19 mouse cellular contexts compared by ENCODE assay signal in the genomic region with DNA sequence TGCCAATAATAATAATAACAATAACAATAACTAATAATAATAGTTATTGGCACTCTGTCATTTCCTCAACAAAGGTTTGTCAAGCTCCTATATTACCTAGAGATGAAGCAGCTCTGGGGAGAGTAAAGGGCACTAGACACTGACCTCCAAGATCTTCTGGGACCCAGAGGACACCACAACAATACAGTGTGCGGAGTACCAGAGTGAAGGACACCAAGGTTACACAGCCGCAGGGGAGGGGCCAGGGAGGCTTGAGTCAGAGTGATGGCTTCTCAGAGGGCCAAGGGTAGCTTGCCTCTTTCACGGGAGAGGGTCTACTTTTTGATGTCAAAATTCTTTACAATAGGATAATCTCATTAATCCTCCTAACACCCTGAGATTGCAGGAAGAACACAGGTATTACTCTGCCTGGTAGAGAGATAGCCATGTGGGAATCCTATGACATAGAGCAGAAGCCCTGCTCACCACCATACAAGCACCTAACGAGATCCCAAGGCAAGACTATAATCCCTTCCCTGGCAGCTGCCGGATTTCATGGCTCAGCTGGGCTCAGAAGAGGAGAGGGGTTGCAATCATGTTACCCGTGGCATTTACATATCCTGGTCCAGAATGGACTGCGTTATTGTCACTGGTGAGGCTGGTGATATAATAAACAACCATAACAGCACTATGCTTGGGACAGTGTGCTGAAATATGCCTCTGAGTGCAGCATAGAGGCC.
A peak's percentile ranks its signal among the peaks of the same experiment; 100 is the strongest.
DNase-seq lines count a peak whose midpoint lies in the region; ATAC-seq lines count a peak whose summit lies in the region.
"Had no signal": no experiment of that assay in that cellular context is flagged by ENCODE, and none has a peak within 500 bp of the region (broad histone marks: within the 10 kb centered on the region; RNA-seq: fewer than 3 reads in every experiment).

No protein-coding gene starts in this region.

- ATAC-seq in forebrain, embryonic 12.5 days (ENCODE audit: low FRiP score), result peak; percentile 31; the same call in 1 of the 2 replicates
- peak; percentile 32; the same call in 1 of the 2 replicates for ATAC-seq in hindbrain, embryonic 14.5 days (ENCODE audit: low FRiP score)
- ATAC-seq in midbrain, embryonic 15.5 days (replicated peaks), result peak; percentile 43
- ATAC-seq: CD4-positive, CD25-positive, alpha-beta regulatory T cell, adult 4 months; inflammation-experienced regulatory T-cells, adult 6 months had no signal

- intact Hi-C loops in heart, postnatal 14 days (cut with DNase I), result loop anchor here (10.0 kb wide), 2 partner anchors 368 to 438 kb away; no protein-coding TSS in a partner anchor

- peak; percentile 25 to 28 for DNase-seq in cerebellum, postnatal 10 days
- DNase-seq in cerebellum, postnatal 36 days, result no peak
- DNase-seq in hindbrain, embryonic 14.5 days (ENCODE audit: low spot score), result no peak
- DNase-seq in spleen, postnatal 14 days (ENCODE audit: low spot score in 2 of 2), result no peak
- no peak for DNase-seq in heart, postnatal 14 days
- no peak for DNase-seq in cerebellum, adult 11 months
- DNase-seq: heart, adult 2 months; kidney, adult 8-10 months; kidney, postnatal 25 days; liver, embryonic 13.5 days; right cerebral cortex, postnatal 14 days had no signal

- H3K4me3 ChIP-seq in forebrain, embryonic 12.5 days (replicated peaks), result no peak overlapping the region
- H3K4me3 ChIP-seq in hindbrain, embryonic 14.5 days (replicated peaks; ENCODE audit: low read length), result no peak overlapping the region
- no peak overlapping the region for H3K4me3 ChIP-seq in midbrain, embryonic 15.5 days
- H3K4me3 ChIP-seq: embryonic facial prominence, embryonic 13.5 days; heart, adult 2 months; left cerebral cortex, adult 2 months; liver, embryonic 13.5 days; lung, embryonic 15.5 days had no signal

- H3K27ac ChIP-seq in forebrain, embryonic 12.5 days, result peak overlapping the region; percentile 67
- H3K27ac ChIP-seq in hindbrain, embryonic 14.5 days, result 0 out of 2 replicates have a peak overlapping the region, but pooled peaks have one; percentile 51
- peak overlapping the region; percentile 72 for H3K27ac ChIP-seq in midbrain, embryonic 15.5 days
- H3K27ac ChIP-seq: embryonic facial prominence, embryonic 13.5 days; heart, adult 2 months; left cerebral cortex, adult 2 months; liver, embryonic 13.5 days; lung, embryonic 15.5 days had no signal

- H3K36me3 ChIP-seq in forebrain, embryonic 12.5 days (replicated peaks), result no peaks in the 10 kb centered on the region
- H3K36me3 ChIP-seq in hindbrain, embryonic 14.5 days (replicated peaks; ENCODE audit: control insufficient read depth, insufficient read depth), result no peaks in the 10 kb centered on the region
- no peaks in the 10 kb centered on the region for H3K36me3 ChIP-seq in midbrain, embryonic 15.5 days (replicated peaks)
- H3K36me3 ChIP-seq: embryonic facial prominence, embryonic 13.5 days; G1E; liver, embryonic 13.5 days; lung, embryonic 15.5 days had no signal

- peaks cover 23% of the 10 kb centered on the region for H3K4me1 ChIP-seq in forebrain, embryonic 12.5 days
- H3K4me1 ChIP-seq in hindbrain, embryonic 14.5 days (replicated peaks; ENCODE audit: control insufficient read depth, insufficient read depth, low read length), result peaks cover 14% of the 10 kb centered on the region
- H3K4me1 ChIP-seq in midbrain, embryonic 15.5 days, result peaks cover 25% of the 10 kb centered on the region
- H3K4me1 ChIP-seq: liver, embryonic 13.5 days; lung, embryonic 15.5 days had no signal

- no peak overlapping the region; the same call in 1 of the 2 replicates for H3K4me2 ChIP-seq in forebrain, embryonic 12.5 days
- no peak overlapping the region for H3K4me2 ChIP-seq in hindbrain, embryonic 14.5 days (replicated peaks)
- H3K4me2 ChIP-seq in midbrain, embryonic 15.5 days, result no peak overlapping the region
- H3K4me2 ChIP-seq: embryonic facial prominence, embryonic 13.5 days; liver, embryonic 13.5 days; lung, embryonic 15.5 days had no signal

- no peaks in the 10 kb centered on the region for H3K9me3 ChIP-seq in forebrain, embryonic 12.5 days
- H3K9me3 ChIP-seq in hindbrain, embryonic 14.5 days (ENCODE audit: control insufficient read depth, low read length), result no peaks in the 10 kb centered on the region
- no peaks in the 10 kb centered on the region for H3K9me3 ChIP-seq in midbrain, embryonic 15.5 days
- H3K9me3 ChIP-seq: embryonic facial prominence, embryonic 13.5 days; G1E; liver, embryonic 13.5 days; lung, embryonic 15.5 days had no signal

- no peak overlapping the region for H3K9ac ChIP-seq in forebrain, embryonic 12.5 days
- no peak overlapping the region for H3K9ac ChIP-seq in hindbrain, embryonic 14.5 days
- H3K9ac ChIP-seq in midbrain, embryonic 15.5 days, result no peak overlapping the region
- H3K9ac ChIP-seq: embryonic facial prominence, embryonic 13.5 days; liver, embryonic 13.5 days; lung, embryonic 15.5 days had no signal

- no peaks in the 10 kb centered on the region for H3K27me3 ChIP-seq in forebrain, embryonic 12.5 days
- no peaks in the 10 kb centered on the region for H3K27me3 ChIP-seq in hindbrain, embryonic 14.5 days (ENCODE audit: control insufficient read depth, insufficient read depth, low read length)
- H3K27me3 ChIP-seq in midbrain, embryonic 15.5 days (replicated peaks), result no peaks in the 10 kb centered on the region
- H3K27me3 ChIP-seq: embryonic facial prominence, embryonic 13.5 days; liver, embryonic 13.5 days; lung, embryonic 15.5 days had no signal

- 41% methylated on average over 7 of the region's 7 CpGs for WGBS in forebrain, embryonic 12.5 days
- 38% methylated on average over 7 of the region's 7 CpGs for WGBS in hindbrain, embryonic 14.5 days
- 24% methylated on average over 7 of the region's 7 CpGs for WGBS in midbrain, embryonic 15.5 days

Comparison
In these comparisons a context has a peak if more than half of its experiments do, and no peak if none do; other contexts are left out.
1. DNase-seq: peak in cerebellum, postnatal 10 days (2 of 2); none in cerebellum, postnatal 36 days (0 of 2), hindbrain, embryonic 14.5 days (single experiment), spleen, postnatal 14 days (0 of 2), heart, postnatal 14 days (0 of 2) and cerebellum, adult 11 months (single experiment).
2. Peak in every context shown above with its lines, with median percentiles within 50 percentile points of each other: ATAC-seq and H3K27ac ChIP-seq.